Mouse (Mus musculus) thymus, adult 2 months (tissue): ENCODE measurements at regions not wholly inside any gene's neighbourhood (a gene's known extent, or its start where the extent isn't known, plus 50 kb on each side); places are given as distances from the start of the nearest gene placed in this dataset.

Experiments used
- DNase-seq: peaks from one replicate; pipeline ENCODE4 v3.0.0; 2021
- H3K27ac ChIP-seq: fragments of 200-500 bp; 2 replicates; pipeline ENCODE4 v1.5.1; 2012; ENCODE audit warnings: low read length, control low read depth; ENCODE audit not compliant: control insufficient read depth, insufficient read depth
- H3K27me3 ChIP-seq: fragments of 200-500 bp; 2 replicates; pipeline ENCODE4 v1.6.1; 2012; ENCODE audit warnings: mild to moderate bottlenecking, low read length, moderate library complexity, mixed read lengths; ENCODE audit not compliant: control insufficient read depth, insufficient read depth
- H3K36me3 ChIP-seq: fragments of 200-500 bp; 2 replicates; pipeline ENCODE4 v1.6.1; 2012; ENCODE audit warnings: mild to moderate bottlenecking, low read length, moderate library complexity; ENCODE audit not compliant: control insufficient read depth, insufficient read depth
- H3K4me1 ChIP-seq: fragments of 200-500 bp; replicated peaks from 2 replicates; pipeline ENCODE4 v1.6.1; 2012; ENCODE audit warnings: low read length; ENCODE audit not compliant: control insufficient read depth, insufficient read depth
- H3K4me3 ChIP-seq: fragments of 200-500 bp; 2 replicates; pipeline ENCODE4 v1.5.1; 2012; ENCODE audit warnings: mild to moderate bottlenecking, low read length, control low read depth, moderate library complexity; ENCODE audit not compliant: control insufficient read depth, insufficient read depth
- CTCF ChIP-seq: fragments of 200-500 bp; IDR thresholded peaks from 2 replicates; pipeline ENCODE4 v1.5.1; 2012; ENCODE audit warnings: mild to moderate bottlenecking, control low read depth, low read length, moderate library complexity, borderline replicate concordance; ENCODE audit not compliant: control insufficient read depth, poor library complexity, insufficient read depth; ENCODE audit errors: extremely low read depth
- POLR2A ChIP-seq: fragments of 200-500 bp; IDR thresholded peaks from 2 replicates; pipeline ENCODE4 v1.6.1; 2012; ENCODE audit warnings: mild to moderate bottlenecking, low read length, control low read depth, moderate library complexity; ENCODE audit not compliant: control insufficient read depth, poor library complexity, insufficient read depth; ENCODE audit errors: extremely low read depth
- WGBS: fragments of 180-500 bp; shearing (Covaris S2); methylation state at CpG from one replicate; pipeline ENCODE4 v1.1.7; 2018; 5-methylcytosine and 5-hydroxymethylcytosine counted together

DNA sequence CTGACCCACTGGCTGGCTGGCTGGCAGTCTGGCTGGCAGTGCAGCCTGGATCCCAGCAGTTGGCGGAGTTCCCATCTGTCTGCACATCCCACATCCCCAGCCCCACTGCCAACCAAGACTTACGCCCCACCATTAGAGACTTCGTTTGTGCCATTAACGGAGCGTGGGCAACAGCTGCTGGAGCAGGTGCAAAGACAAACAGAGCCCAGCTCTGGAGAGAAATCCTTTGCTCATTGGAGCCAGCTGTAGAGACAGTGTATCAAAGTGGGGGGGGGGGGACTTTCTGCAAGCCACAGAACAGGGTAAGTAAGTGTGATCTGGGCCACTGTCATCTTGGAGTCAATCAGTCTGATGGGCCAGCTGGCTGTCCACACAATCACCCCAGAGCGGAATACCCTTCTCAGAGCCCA, 52.3 kb downstream of the Rplp1 start:
- WGBS, result 44% methylated on average over 6 of the region's 6 CpGs
- no peak for DNase-seq
- Histone ChIP-seq H3K4me1 (peaks cover 21% of the 10 kb centered on the region), H3K4me3 (no peak overlapping the region), H3K36me3 (no peaks in the 10 kb centered on the region), H3K27ac (no peak overlapping the region), H3K27me3 (no peaks in the 10 kb centered on the region)
- TF ChIP-seq POLR2A, result no peak
- no peak for TF ChIP-seq CTCF

- Histone ChIP-seq H3K4me1 (peaks cover 21% of the 10 kb centered on the region), H3K27me3 (no peaks in the 10 kb centered on the region), H3K4me3 (no peak overlapping the region), H3K36me3 (no peaks in the 10 kb centered on the region), H3K27ac (no peak overlapping the region)
- TF ChIP-seq CTCF (no peak), POLR2A (no peak)
- 25% methylated on average over 2 of the region's 2 CpGs for WGBS
- DNase-seq, result peak; percentile 79
Observed at GRCm38 (mm10) chr9:61860147-61860546, 54.2 kb downstream of the Rplp1 start.

DNA sequence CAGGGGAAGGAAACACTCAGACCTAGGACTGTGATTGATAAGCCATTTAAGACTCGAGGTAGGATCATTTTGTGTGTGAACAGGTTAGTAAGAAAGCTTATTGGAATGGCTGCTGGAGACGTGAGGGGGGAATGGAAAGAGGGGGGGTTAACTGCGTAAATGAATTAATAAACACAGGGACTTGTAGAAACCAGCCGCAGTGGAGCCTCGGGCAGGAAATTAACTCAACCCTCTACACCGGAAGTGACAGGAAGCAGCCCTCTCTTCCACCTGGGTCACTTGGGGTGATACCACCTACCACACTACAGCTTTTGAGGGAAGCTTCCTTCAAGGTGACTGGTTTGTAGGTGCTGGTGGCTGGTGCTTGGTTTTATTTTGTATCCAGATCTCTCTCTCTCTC, 54.9 kb downstream of the Rplp1 start:
- no peak overlapping the region for H3K27ac ChIP-seq
- H3K4me3 ChIP-seq, result no peak overlapping the region
- no peaks in the 10 kb centered on the region for H3K27me3 ChIP-seq
- DNase-seq, result peak; percentile 32
- H3K36me3 ChIP-seq, result no peaks in the 10 kb centered on the region
- WGBS, result 8% methylated on average over 6 of the region's 6 CpGs
- peaks cover 21% of the 10 kb centered on the region for H3K4me1 ChIP-seq
- TF ChIP-seq CTCF (no peak), POLR2A (no peak)

DNA sequence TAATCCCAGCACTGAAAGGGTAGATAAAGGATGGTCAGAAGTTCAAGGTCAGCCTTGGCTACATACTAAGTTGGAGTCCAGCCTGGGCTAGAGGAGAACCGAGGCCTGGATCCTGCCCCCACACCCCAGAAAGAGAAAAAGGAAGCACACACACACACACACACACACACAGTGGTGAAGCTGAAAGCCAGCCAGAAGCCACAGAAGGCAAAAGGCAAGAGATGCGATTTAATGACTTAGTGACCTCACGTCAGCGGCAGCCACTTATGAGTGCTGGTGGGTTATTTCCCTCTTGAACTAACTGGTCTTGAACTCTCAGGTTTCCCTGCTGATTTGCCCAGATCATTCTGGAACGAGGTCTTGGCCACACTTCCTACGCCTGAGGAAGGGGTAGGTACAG, 56.5 kb downstream of the Rplp1 start:
- Histone ChIP-seq H3K27me3 (no peaks in the 10 kb centered on the region), H3K27ac (no peak overlapping the region), H3K4me3 (no peak overlapping the region), H3K4me1 (peaks cover 25% of the 10 kb centered on the region), H3K36me3 (no peaks in the 10 kb centered on the region)
- DNase-seq, result no peak
- 43% methylated on average over 6 of the region's 6 CpGs for WGBS
- TF ChIP-seq CTCF (no peak), POLR2A (no peak)

- Histone ChIP-seq H3K27ac (no peak overlapping the region), H3K36me3 (no peaks in the 10 kb centered on the region), H3K4me1 (peaks cover 18% of the 10 kb centered on the region), H3K4me3 (no peak overlapping the region), H3K27me3 (no peaks in the 10 kb centered on the region)
- TF ChIP-seq POLR2A, result no peak
- TF ChIP-seq CTCF, result no peak
- no peak for DNase-seq
- 93% methylated on average over 1 of the region's 1 CpGs for WGBS
Observed at GRCm38 (mm10) chr9:61856686-61857085, 57.7 kb downstream of the Rplp1 start.

- Histone ChIP-seq H3K4me3 (no peak overlapping the region), H3K27me3 (no peaks in the 10 kb centered on the region), H3K4me1 (peaks cover 18% of the 10 kb centered on the region), H3K36me3 (no peaks in the 10 kb centered on the region), H3K27ac (no peak overlapping the region)
- DNase-seq, result no peak
- no peak for TF ChIP-seq POLR2A
- TF ChIP-seq CTCF, result no peak
- 91% methylated on average over 11 of the region's 11 CpGs for WGBS
Observed at GRCm38 (mm10) chr9:61855686-61856085, 58.7 kb downstream of the Rplp1 start.

DNA sequence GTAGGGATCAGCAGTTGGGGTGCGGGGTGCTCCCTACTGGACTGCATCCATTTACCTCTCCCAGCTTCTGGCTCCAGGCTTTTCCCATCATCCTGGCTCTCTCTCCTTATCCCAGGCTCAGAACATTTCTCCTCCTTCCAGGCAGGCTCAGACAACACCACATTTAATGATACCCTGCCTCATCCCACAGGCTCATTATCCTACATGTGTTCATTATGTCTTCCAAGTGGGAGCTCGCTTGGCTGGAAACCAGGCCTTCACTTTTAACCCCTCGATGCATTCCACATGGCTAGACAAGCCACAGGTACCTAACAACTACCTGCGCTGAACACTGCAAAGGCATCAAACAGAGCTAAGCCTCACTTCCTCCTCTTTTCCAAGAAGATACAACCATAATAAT, 60.5 kb downstream of the Rplp1 start:
- Histone ChIP-seq H3K4me1 (peaks cover 8% of the 10 kb centered on the region), H3K27ac (no peak overlapping the region), H3K4me3 (no peak overlapping the region), H3K27me3 (no peaks in the 10 kb centered on the region), H3K36me3 (no peaks in the 10 kb centered on the region)
- 86% methylated on average over 4 of the region's 4 CpGs for WGBS
- DNase-seq, result no peak
- TF ChIP-seq CTCF (no peak), POLR2A (no peak)
